Mouse (Mus musculus) thymus, postnatal 25 days (tissue): ENCODE measurements around the gene Tef.

Source experiments
- DNase-seq: peaks from one replicate; pipeline ENCODE4 v3.0.0; 2022

Gene Tef

DNA sequence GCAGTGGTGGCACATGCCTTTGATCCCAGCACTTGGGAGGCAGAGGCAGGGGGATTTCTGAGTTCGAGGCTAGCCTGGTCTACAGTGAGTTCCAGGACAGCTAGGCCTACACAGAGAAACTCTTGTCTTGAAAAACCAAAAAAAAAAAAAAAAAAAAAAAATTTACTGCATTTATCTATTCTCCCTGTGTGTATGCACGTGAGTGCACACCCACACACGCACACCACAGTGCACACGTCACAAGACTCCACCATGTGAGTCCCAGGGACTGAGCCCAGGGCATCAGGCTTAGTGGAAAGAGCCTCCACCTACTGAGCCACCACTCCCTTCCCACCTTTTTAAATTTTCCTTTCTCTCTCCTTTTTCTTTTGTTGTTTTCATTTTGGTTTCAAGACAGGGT, 28.3 kb downstream of the Tef start:
- DNase-seq: no peak

DNA sequence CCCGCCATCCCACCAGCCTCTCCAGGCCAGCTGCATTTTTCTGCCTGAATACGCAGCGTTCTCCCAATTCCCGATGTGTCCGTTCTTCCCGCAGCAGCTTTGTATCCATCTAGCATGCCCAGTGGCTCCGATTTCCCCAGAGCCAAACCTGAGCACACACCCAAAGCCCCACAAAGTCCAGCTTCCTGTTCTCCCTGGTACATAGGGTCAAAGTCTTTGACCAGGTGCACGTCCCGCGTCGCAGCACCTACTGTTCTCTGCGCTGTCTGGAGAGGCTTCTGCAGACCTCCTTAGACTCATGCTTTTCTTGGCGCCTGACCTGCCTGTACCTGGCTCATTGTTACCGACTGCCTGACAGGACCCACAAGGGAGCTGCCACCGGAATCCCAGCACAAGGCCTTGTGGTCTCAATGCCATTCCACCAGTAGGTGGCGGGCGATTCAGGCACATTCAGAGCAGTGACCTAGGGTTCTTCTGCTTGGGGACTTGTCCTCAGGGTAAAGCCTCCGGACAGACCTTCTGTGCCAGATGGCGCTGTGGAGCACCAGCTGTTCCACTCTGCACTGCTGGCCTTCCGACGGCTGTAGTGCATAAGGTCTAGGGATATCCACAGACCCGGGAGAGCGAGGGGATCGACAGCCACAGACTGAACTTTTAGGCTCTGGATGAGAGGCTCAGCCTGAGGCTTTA, 29.1 kb downstream of the Tef start:
- DNase-seq: peak; percentile 92

DNA sequence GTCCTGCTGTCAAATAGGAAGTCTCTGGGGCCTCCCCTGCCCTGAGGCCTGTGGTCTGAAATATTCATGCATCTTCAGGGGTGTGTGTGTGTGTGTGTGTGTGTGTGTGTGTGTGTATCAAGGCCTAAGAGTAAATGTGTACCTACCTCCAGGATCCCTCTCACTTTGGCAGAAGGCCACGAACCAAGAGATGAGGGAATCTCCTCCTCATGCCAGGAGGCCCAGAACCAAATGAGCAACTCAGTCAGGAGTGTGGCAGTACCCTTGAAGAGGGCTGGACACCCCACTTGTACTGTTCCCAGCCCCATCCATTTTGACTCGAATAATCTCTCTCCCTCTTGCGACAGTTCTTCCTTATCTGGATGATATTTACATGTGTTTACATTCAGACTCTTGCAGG, 30.0 kb downstream of the Tef start:
- DNase-seq: no peak

DNA sequence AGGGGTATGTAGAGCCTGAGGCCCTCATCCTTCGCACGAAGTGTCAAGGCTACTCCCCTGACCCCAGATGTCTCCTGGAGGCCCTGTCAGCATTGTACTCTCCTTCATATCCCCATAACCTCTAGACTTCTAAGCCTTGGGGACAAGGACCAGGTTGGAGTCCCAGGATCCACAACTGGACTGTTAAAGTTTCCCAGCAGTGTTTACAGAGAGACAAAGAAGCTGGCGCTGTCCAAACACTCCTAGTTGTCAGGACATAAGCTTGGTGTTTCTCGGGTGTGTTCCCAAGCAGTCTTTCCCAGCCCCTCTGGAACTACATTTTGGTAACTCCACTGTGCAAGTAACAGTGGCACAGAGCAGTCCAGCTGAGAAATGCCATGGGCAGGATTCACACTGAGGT, 31.3 kb downstream of the Tef start:
- DNase-seq: no peak

DNA sequence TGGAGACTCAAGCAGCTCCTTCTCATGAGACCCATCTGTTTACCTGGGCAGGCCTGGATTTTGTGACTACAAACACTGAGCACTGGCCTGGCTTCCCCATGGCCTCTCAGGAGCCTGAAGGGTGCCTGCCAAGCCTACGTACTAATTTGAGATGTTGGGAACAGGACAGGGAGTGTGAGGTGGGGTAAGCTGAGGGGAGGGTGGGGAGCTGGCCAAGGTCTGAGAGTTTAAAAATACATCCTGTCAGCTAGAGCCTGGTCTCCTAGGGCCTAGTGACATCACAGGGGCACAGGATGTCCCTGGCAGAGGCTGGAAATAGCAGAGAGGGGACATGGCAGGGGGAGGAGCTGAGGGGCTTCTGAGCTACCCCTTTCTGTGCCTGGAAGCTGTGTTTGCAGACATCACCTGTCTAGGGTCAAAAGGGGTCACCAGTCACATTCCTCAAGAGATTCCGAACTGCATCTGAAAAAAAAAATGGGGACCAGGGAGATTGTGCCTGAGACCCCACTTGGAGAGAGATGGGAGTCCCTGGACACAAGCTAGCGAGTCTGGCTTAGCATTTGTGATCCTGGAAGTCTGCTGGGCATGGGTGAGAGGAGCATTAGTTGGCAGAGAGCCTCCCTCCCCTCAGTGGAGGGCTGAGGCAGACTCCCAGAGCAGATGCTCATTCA, 32.1 kb downstream of the Tef start:
- DNase-seq: no peak

DNA sequence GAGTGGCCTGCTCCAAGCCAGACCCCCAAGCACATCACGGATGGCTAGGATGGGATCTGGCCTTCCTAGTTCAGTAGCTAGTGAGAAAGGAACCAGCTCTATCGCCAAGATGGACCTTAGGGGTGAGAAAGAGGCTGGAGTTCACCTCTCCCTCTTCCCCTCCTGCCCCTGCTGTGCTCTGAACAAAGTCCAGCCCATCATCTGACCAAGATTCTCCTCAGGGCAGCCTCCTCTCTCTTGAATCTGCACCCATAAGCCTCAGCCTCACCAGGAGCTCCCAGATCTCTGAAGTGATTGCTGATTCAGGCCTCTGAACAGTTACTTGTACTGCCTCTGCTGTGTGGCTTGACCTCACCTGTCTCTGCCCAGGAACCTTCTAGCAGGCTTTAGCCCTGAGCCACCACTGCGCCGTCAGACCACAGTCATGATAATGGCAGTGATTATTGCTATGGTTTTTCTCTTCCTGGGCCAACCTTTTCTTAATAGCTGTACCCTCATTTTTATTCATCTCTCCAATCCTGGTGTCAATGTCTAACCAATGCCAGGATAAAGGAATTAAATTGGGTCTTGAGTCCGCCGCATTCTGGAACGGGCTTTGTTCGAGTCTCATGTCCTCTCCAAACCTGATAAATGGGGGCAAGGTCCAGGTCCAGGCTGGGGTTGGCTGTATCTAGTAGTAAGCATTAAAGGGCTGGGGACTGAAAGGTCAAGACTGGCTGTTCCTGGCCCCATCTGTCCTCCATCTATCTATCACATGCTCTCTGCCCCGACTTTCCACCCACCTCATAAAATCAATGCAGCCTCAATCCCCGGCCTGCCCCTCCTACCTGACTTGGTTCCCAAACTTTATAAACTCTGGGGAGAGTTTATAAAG, 33.0 kb downstream of the Tef start:
- no peak for DNase-seq

DNA sequence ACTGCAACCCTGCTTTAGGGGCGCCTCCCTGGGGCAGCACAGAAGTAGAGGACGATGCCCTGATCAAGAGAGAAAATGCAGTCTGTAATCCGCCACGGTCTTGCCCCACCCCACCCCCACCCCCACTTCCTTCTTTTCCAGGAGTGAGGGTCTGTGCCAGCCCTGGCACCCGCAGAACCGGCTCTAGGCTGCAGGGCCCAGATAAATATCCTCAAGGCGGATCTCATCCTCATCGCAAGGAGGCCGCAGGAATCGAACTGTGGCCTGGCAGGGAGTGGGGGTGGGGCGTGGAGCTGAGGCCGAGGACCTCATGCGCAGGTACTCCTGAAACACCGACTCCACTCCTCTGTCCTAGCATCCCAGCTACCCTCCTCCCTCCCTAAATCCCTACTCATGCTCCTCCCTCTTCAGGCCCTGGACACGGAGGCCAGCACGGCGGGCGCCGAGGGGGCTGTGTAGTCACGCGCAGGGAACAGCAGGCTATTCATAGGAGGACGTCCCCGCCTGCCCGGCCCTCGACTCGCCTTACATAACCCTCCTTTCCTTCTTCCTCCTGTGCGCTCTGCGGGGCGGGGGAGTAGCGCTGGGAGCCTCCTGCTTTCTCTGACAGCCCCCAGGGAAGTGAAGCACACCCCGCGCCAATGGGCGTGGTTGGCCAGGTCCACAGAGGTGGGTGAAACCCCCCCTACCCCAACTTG, 34.1 kb downstream of the Tef start:
- peak; percentile 22 for DNase-seq

DNA sequence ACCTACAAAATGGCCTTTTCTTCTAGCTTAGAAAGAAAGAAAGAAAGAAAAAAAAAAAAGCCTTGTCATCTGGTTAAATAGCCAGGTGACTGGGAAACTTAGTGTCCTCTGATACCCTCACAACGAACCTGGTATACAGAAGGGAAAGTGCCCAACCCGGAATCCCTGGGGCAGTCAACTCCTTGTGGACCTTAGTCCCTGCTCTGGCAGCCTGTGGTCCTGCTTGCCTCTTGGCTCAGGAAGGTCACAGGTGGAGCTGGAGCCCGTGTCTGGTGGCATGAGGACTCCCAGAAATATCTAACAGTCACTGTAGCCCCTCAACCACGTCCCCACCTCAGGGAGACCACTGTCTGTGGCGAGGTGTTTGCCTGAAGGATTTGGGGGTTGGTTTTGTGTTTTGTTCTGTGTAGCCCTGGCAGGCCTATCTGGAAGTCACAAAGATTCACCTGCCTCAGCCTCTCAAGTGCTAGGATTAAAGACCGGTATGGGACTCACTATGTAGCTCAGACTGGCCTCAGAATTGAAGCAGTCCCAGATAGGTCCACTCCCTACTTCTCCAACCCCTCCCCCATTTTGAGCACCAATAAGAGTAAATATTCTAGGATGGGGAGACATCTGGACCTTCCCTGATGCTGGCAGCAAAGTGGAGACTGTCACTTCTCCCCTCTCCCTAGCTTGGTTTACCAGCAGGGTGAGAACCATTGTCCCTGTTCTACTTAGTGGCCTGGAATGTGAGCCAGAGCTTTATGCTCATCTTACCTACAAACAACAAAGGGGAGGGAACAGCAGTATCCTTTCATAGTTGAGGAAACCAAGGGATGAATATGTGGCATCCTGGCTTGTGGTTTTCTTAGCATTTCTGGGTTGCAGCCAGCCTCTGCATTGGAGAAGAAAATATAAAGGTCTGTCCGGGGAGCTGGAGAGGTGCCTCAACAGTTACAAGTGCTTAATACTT, 35.0 kb downstream of the Tef start:
- DNase-seq: no peak

DNA sequence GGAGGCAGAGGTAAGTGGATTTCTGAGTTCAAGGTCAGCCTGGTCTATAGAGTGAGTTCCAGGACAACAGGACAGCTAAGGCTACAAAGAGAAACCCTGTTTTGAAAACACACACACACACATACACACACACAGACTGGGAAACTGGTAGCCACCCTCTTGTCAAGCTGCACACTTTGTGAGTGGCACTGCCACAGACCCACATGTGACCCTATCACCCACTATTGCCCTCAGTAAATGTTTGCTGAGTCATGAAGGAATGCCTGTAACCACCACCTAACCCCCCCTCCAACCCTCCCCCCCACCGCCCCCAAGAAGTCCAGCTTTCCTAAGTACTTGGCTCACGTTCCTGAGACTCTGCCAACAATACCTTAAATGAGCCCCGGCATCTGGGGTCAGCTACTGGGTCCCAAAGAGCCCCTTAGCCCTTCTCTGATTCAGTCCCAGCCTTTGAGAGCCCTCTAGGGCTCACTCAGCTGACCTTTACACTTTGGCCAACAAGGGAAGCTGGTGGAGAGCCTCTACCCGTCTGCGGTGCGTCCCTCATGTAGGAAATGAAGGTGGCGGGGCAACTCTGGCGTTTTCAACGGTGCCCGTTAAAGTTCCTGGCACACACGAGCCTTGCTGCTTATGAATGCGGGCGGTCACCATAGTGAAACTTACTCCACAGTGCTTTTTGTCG, 36.5 kb downstream of the Tef start:
- no peak for DNase-seq

DNA sequence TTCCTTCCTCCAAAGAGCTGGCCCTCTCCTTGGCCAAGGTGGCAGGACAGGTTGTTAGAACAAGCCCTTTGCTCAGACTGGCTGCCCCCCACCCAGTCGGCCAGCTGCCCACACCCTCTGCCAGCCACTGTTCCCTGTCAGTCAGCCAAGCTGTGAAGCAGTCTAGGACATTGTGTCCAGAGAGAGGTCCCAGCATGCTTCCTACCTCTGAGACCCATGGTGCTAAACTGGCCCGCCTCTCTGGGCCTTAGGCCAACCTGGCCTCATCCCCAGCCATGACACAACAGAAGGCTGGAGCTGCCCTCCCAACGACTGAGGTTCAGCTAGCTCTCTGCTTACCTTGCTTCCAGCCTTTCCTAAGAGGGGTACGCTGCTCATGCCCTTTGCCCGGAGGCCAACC, 37.4 kb downstream of the Tef start:
- no peak for DNase-seq

DNA sequence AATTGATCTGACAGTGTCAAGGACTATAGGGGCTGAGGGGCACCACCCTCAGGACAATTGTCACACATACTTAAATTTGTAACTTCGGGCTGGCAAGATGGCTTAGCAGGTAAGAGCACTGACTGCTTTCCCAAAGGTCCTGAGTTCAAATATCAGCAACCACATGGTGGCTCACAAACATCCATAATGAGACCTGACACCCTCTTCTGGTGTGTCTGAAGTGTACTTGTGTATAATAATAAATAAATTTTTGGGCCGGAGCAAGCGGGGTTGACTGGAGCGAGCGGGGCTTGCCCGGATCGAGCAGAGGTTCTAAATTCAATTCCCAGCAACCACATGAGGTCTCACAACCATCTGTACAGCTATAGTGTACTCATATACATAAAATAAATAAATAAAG, 38.1 kb downstream of the Tef start:
- no peak for DNase-seq

DNA sequence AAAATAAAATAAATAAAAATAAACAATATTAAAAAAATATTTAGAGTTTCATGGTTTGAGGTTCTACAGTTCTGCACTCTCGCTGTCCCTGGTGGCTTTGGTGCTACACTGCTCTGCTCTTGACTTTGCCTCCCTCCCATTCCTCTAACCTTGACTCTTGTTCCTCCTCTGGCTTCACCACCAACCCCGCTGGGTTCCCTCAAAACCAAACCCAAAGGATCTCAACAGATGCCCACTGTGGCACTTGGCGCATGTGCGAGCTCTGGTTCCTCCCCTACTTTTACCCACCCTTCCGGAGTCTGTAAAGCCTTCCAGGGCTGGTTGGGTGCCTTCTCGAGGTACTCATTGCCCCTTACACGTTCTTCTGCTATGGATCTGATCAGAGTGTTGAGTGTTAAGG, 40.1 kb downstream of the Tef start:
- no peak for DNase-seq

DNA sequence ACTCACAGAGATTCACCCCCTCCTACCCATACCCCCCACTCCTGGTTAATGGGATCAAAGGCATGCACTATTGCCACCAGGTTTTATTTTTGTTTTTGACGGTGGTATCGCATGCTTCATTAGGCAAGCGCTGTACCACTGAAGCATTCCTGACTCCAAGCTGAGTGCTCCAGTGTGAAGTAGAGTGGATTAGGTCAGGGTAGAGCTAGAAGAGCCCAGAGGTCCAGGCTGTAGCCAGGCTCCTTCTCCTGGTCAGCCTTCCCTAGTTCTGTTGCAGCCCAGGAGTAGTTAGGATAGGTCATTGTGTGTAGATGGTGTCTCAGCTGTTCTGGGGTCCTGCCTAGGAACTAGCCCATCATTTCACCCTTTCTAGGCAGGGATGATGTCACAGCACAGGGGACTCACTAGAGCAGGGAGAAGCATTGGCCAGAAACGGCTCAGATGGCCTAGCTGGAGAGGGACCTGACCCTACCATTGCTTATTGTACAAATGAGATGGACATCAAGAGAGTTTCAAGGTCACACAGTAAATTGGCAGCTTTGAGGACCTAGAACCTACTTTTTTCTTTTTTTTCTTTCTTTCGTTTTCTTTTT, 42.9 kb downstream of the Tef start:
- DNase-seq: no peak

DNA sequence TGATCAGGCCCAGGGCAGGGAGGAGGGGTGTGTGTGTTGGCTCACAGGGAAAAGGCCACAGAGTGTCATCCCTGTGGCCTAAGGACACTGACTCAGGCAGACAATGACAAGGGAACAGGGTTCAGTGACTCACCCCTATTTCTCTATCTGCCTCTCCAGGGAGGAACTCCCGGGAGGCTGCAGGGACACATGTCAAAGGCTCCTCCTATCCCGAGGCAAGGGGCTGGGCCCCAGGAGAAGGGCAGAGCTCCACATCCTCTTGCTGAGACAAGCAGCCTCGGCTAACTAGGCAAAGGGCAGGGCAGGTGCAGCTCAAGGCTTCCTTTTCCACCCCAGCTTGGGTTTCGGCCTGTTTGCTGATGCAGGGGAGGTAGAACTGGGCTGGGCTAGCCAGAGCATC, 43.5 kb downstream of the Tef start:
- no peak for DNase-seq

DNA sequence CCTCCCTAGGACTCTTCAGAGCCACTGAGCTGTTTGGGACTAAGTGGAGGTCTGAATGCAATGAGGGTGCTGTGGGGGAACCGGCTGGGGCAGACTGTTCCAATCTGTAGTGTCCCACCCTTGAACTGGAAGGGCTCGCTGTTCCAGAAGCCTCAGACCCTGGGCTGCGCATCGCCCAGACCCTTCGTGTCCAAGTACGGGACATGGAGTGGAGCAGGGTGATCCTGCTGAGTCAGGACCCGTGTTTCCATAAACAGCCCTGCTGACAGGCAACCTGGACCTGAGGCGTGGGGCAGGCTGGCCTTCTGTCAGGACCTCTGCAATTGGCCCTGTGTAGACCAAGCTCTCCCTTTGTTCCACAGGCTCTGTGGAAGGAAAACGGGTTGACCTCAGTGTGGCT, 44.5 kb downstream of the Tef start:
- no peak for DNase-seq

DNA sequence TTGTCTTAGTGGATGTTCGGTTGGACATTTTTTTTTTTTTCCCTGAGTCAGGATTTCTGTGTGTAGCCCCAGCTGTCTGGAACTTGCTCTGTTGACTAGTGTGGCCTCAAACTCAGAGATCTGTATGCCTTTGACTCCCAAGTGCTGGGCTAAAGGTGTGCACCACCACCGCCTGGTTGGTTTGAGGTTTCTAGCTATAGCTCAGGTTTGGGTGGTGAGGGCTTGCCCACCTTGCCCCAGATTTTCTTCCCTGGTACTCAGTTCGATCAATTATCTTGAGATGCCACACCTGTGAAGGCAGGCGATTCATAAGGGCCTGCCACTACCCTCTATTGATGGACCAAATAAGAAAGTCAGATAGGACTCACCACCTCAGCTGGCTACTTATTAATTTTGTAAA, 44.9 kb downstream of the Tef start:
- no peak for DNase-seq

DNA sequence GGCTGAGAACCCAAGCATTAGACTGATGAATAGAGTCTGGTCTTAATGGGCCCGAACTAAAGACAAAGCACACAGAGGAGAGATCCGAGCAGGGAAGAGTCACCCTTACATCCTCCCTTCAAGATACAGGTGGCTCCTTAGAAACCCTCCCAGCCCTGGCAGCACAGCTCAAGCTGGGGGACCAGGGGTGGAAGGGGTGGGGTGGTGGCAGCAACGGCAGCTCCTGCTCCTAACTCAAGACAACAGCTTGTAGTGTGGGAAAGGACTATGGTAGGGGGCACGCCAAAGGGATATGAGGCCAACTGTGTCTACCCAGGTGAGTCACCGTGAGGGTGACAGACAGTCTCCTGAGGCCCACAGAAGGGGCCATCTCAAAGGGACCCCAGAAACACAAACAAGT, 45.6 kb downstream of the Tef start:
- no peak for DNase-seq

DNA sequence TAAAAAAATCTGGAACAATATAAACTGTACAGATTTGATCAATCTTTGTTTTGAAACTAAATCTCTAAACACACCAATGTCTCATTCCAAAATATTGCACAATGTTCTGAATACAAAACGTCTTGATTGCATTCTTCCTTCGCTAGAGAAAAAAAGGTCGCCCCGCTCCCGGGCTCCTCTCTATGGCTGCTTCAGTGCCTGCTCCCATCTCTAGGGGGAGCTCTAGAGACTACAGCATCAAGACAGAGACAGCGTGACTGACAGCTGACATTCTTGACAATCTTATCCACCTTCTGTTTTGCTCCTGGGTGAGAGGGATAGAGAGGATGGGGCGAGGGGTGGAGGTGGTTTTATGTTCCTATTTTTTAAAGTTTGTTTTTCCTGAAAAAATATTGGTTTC, 46.1 kb downstream of the Tef start:
- DNase-seq: peak; percentile 79

DNA sequence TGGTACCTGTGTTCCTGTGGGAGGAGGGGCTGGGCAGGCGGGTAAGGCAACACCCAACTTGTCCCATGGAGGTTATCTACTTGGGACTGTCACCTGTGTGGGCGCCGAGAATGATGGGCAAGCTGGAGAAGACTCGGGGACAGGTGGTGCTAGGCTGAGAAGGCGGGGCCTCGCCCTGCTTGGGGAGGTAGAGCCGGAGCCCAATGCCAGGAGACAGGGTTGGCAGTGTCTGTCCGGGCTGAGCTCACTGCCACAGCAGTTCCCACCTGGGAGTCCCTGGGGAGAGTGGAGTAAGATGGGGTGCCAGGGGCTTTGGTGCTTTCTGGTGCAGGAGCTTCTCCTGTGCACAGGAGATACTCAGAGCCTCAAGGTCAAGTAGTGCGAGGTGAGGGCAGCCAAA, 46.9 kb downstream of the Tef start:
- no peak for DNase-seq

DNA sequence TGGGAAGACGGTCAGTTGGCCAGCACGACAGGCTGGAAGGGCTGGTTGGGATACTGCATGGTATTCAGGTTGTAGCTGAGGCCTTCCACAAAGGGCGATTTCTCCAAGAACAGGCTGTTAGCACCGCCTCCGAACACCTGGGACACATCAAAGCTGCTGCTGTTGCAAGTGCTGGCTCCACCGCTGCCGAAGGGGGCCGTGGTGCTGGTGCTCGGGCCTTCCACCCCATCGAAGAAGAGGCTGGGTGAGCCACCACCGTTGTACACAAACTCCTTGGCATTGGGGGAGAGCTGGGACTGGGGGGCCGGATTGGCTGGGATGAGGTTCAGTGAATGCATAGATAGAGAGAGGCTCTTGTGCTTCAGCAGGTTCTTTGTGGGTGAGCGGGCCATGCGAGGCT, 48.5 kb downstream of the Tef start:
- DNase-seq: peak; percentile 40

DNA sequence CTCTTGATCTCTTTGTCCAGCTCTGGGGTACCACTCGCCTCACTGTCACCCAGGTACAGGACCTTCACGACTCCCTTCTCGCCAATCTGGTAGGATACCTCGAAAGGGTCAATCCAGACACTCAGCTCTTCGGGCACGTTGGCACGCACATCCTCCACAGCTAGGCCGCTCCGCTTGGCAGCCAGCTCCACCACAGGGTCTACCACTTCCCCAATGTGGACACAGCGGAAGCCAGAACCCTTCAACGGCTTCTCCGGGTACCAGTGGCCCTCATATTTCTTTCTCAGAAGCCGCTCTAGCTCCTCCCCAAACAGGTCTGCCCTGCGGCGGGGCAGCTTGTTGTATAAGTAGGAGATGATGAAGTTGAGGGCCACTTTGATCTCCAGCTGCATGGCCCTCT, 49.2 kb downstream of the Tef start:
- peak; percentile 27 for DNase-seq
